Mouse (Mus musculus) neural tube, embryonic 12.5 days (tissue): ENCODE results near the gene Slc9b1. TPM values are rescaled to one million over a fixed set of nuclear protein-coding genes. Genes with fewer than 3 reads are reported as not detected.

Experiments used
- ATAC-seq: fragments of 200-750 bp; cut with Nextera tagmentation; 2 replicates; pipeline ENCODE4 v1.8.0; 2017; ENCODE audit warnings: low read depth, mild to moderate bottlenecking, moderate TSS enrichment, moderate library complexity; ENCODE audit not compliant: low FRiP score
- H3K27ac ChIP-seq: fragments of 300-500 bp; sonication (generic); 2 replicates; pipeline ENCODE4 v1.5.1; 2016
- H3K27me3 ChIP-seq: fragments of 300-500 bp; sonication (generic); replicated peaks from 2 replicates; pipeline ENCODE4 v1.6.1; 2016; ENCODE audit warnings: mild to moderate bottlenecking
- H3K36me3 ChIP-seq: fragments of 300-500 bp; sonication (generic); 2 replicates; pipeline ENCODE4 v1.6.1; 2016; ENCODE audit warnings: mild to moderate bottlenecking
- H3K4me1 ChIP-seq: fragments of 300-500 bp; sonication (generic); 2 replicates; pipeline ENCODE4 v1.6.1; 2016
- H3K4me2 ChIP-seq: fragments of 300-500 bp; sonication (generic); replicated peaks from 2 replicates; pipeline ENCODE4 v1.6.1; 2016; ENCODE audit warnings: mild to moderate bottlenecking
- H3K4me3 ChIP-seq: fragments of 300-500 bp; sonication (generic); 2 replicates; pipeline ENCODE4 v1.5.1; 2016
- H3K9ac ChIP-seq: fragments of 300-500 bp; sonication (generic); 2 replicates; pipeline ENCODE4 v1.6.1; 2016; ENCODE audit warnings: mild to moderate bottlenecking
- H3K9me3 ChIP-seq: fragments of 300-500 bp; sonication (generic); 2 replicates; pipeline ENCODE4 v1.6.1; 2016; ENCODE audit warnings: mild to moderate bottlenecking
- WGBS: fragments of 180-500 bp; shearing (Covaris S2); methylation state at CpG from one replicate; pipeline ENCODE4 v1.1.7; 2016; 5-methylcytosine and 5-hydroxymethylcytosine counted together
- polyA plus RNA-seq: library from polyadenylated mRNA; unstranded; fragments of >200 nt; fragmentation: Nextera tagmentation; extraction: Ambion mirVana; gene quantifications from 2 replicates; pipeline ENCODE4 v1.2.1, GENCODE M21; 2016

Gene Slc9b1
- polyA plus RNA-seq, 1 experiment from 2014 or later = not detected

DNA sequence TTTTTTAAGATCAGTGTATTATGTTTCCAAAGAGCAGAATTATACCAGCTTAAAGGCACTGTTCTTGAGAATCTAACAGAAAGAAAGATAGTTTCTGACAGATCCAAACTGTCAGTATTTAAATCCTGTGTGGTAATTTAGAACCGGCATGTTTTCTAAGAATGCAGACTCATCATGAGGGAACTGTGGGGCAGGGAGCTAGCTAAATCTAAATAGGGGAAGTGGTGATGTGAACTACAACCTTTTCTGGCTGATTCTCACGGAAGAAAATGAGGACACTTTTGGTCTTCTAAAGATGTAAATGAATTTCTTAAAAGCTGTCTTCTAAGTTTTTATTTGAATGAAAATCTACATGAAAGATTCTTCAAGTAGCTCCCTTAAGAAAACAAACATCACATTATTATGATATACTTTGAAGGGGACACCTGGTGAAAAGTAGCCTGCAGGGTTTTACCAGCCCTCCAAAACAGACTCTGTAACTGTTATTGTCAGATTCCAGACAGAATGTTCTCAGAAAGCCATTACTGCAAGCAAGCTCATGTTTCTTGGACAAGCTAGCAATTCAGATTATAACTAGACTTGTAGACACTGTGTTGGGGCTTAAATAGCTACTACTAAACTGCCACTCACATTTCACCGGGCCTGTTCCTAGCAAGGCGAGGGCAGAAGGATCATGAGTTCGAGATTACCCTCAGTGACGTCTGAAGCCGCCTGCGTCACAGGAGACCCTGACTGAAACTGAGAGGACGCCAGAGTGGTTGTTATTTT is 72.9 kb downstream of the Slc9b1 start:
- 90% methylated on average over 9 of the region's 9 CpGs for WGBS

DNA sequence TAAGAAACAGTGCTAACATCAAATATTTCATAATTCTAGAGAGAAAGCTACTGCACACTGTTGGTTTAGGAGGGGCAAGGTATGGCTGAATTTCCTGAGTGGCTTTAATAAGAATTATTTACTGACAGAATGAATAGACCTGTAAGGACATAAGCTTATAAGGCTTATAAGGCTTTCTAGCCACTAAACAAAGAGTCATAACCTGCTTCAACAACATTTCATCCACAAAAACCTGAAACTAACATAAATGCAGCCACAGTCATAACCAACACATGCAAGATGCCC is 73.4 kb downstream of the Slc9b1 start:
- ATAC-seq = no peak
- Histone ChIP-seq H3K4me2 (no peak overlapping the region), H3K4me1 (peaks cover 14% of the 10 kb centered on the region), H3K27me3 (no peaks in the 10 kb centered on the region), H3K9ac (no peak overlapping the region), H3K36me3 (peaks cover 3% of the 10 kb centered on the region; the same call in 1 of the 2 replicates), H3K27ac (no peak overlapping the region), H3K4me3 (no peak overlapping the region), H3K9me3 (no peaks in the 10 kb centered on the region)

More for the DNA sequence above, 72.9 kb downstream of the Slc9b1 start:
- no peak overlapping the region for H3K4me3 ChIP-seq
- H3K4me2 ChIP-seq = no peak overlapping the region
- H3K9me3 ChIP-seq = no peaks in the 10 kb centered on the region
- ATAC-seq = no peak
- H3K27me3 ChIP-seq = no peaks in the 10 kb centered on the region
- H3K4me1 ChIP-seq = peaks cover 14% of the 10 kb centered on the region
- no peak overlapping the region for H3K9ac ChIP-seq
- no peak overlapping the region for H3K27ac ChIP-seq
- H3K36me3 ChIP-seq = peaks cover 6% of the 10 kb centered on the region; the same call in 1 of the 2 replicates

DNA sequence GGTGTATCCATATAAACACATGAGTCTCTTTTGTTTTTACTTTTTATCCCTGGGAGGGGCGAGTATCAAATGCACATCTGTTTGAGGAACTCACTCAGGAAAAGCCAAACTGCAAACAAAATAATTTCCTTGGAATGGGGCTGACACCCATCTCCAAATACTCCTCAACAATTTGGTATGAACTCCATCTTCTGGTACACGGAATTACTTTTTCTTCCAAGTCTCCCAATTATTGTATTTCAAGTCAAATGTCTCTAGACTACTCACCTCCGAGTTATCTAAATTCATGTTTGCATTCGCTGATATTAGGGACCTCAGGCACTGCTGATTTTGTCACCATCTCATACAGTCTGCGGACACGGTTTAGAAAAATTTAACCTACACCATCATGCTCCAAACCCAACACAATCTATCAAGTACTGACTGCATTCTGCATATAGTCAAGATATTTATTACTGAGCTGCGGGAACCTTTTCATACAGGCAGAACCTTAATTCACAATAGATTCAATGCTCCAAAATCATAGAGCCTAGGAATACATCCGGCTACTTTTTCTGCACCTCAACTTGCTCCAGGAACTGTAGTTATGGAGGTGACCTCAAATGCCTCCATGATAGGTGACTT is 74.5 kb downstream of the Slc9b1 start:
- peak overlapping the region; percentile 89; the same call in 1 of the 2 replicates for H3K27ac ChIP-seq
- ATAC-seq = no peak
- WGBS = 34% methylated on average over 8 of the region's 8 CpGs
- H3K4me2 ChIP-seq = peak overlapping the region; percentile 73
- H3K9me3 ChIP-seq = no peaks in the 10 kb centered on the region
- peaks cover 14% of the 10 kb centered on the region for H3K4me1 ChIP-seq
- peak overlapping the region; percentile 66 for H3K4me3 ChIP-seq
- no peaks in the 10 kb centered on the region for H3K27me3 ChIP-seq
- no peaks in the 10 kb centered on the region for H3K36me3 ChIP-seq
- peak overlapping the region; percentile 83 for H3K9ac ChIP-seq

DNA sequence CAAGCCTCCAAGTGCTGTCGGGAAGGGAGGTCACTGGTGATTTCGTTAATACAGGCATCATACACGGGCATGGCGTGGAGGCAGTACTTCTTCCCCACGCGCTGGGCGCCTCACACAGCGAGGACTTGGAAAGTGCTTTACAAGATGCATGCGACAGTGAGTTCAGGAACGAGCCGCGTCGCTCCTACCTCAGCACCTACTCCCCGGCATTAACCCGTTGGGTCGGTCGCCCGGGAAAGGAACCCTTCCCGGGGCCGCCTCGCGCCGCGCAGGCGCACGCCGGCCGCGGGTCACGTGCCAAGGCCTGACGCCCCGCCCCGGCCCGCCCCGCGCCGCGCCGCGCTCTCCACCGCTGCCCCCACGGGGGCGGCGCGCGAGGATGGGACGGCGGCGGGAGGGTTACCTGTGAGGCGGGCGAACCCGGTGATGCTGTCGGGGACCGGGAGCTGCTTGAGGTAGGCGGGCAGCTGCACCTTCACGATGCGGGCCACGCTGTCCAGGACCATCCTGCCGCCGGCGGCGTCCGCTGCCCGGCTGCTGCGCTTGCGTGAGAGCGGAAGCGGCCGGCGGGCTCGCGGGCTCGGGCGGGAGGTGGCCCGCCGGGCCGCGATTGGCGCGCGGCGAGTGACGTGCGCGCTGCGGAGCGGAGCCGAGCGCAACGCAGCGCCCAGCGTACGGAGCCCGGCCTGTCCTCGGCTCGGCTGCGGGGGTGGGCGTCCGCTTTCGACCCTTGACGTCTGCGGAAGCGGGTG is 75.2 kb downstream of the Slc9b1 start:
- H3K9me3 ChIP-seq = no peaks in the 10 kb centered on the region
- ATAC-seq = peak; percentile 99
- H3K36me3 ChIP-seq = no peaks in the 10 kb centered on the region; the same call in 1 of the 2 replicates
- H3K4me1 ChIP-seq = peaks cover 14% of the 10 kb centered on the region
- H3K27me3 ChIP-seq = no peaks in the 10 kb centered on the region
- under 1% methylated on average over 103 of the region's 103 CpGs for WGBS
- peak overlapping the region; percentile 73 for H3K4me2 ChIP-seq
- peak overlapping the region; percentile 89 for H3K27ac ChIP-seq
- peak overlapping the region; percentile 66 for H3K4me3 ChIP-seq
- peak overlapping the region; percentile 83 for H3K9ac ChIP-seq

DNA sequence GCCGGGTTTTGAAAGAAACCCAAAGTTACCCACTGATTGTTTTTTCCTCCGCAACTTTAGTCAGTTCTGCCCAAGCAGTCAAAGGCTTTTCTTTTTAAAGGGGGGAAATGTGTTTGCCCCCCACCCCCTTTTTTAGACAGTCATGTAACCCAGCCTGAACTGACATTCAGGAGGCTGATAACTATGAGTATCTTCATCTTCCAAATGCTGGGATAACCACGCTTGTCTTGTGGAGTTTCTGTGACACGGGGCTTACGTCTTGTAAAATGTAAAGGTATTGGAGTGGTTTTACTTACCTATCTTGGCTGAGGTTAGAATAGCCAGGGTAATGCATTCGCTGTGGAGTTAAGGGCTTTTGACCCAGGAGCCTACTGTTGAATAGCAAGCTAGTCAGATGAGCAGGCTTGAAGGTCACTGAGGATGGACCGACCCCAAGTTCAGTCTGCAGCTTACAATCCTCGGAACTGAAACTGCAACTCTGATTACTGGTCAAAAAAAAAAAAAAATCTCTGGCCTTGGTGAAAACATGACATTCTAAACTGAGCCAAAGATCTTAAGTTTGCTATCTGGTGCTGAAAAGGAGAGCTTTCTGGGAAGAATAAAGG is 75.9 kb downstream of the Slc9b1 start, which contains the start of gene Cisd2:
Cisd2 (minus strand) TSS at position 318 of the 605 bp plus-strand sequence.
- H3K27me3 ChIP-seq = no peaks in the 10 kb centered on the region
- WGBS = 4% methylated on average over 8 of the region's 8 CpGs
- ATAC-seq = peak; percentile 29
- H3K4me2 ChIP-seq = peak within 1 kb of the TSS; percentile 73
- H3K4me3 ChIP-seq = peak within 1 kb of the TSS; percentile 66
- H3K36me3 ChIP-seq = no peaks in the 10 kb centered on the region; the same call in 1 of the 2 replicates
- H3K4me1 ChIP-seq = peaks cover 14% of the 10 kb centered on the region
- H3K27ac ChIP-seq = peak within 1 kb of the TSS; percentile 89
- H3K9me3 ChIP-seq = no peaks in the 10 kb centered on the region
- peak within 1 kb of the TSS; percentile 83 for H3K9ac ChIP-seq

DNA sequence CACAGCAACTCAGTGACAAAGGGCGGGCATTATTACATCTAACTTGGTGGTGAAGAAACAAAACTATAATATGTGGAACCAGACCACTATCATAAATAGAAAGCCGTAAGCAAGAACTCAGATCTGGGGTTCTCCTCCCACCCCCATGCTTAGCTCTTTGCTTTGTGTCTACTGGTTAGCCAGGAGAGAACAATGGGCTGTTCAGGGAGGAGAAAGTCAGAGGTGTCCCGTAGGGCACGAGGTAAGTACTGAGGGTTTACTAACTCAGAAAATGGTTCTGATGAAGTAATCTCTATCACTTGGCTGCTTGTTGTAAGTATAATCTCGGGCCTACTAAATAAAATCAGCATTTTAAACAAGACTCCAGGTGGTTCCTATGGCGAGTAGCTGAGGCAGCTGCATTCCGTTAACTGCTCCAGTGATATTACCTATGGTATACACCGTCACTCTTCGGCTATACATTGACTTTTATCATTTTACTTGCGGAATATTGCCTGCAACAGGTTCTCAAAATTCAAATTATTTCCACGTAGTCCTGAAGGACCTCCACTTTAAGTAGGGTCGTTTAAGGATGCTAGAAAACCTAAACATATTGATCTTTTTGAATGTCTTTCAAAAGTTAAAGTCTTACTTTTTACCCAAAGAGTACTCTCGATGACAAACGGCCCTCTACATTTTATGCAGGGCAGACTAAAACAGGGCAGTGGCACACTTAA is 89.2 kb downstream of the Slc9b1 start:
- Histone ChIP-seq H3K36me3 (no peaks in the 10 kb centered on the region), H3K27me3 (no peaks in the 10 kb centered on the region), H3K27ac (peak overlapping the region; percentile 66; the same call in 1 of the 2 replicates), H3K4me3 (peak overlapping the region; percentile 94), H3K9me3 (no peaks in the 10 kb centered on the region), H3K9ac (peak overlapping the region; percentile 62), H3K4me1 (peaks cover 19% of the 10 kb centered on the region), H3K4me2 (peak overlapping the region; percentile 88)
- 42% methylated on average over 14 of the region's 14 CpGs for WGBS
- no peak for ATAC-seq

DNA sequence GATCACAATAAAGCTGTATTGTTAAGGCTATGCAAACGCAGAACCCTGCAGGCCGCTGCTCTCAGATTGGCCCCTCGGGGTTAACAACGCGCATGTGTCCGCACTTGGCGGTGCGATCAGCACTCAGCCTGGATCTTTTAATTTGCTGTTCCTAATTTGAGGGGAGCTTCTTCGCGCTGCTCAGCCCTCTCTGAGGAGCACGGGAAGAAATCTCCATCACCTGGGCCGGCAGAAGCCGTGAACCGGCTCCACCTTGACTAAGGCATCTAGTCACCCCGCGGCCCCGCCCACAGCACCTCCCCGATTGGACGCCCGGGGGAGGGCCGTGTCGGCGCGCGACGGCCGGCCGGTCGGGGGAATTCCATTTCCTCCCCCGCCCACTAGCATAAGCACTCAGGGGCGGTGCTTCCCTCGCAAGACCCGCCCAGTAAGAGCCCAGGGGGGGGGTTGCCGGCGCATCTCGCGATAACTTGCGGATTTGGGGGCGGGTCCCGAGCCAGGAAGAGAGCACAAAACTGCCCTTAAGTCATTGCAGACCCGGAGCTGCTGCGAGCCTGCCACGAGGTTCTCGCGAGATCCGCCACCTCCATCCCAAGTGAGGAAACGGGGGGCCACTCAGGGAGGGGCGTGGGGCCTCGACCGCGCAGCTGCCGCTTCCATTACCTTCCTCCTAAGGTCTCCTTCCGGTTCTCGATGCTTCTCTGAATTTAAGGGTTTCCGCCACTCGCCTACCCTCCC is 90.1 kb downstream of the Slc9b1 start, which contains the start of gene Ube2d3:
Ube2d3 (plus strand) TSS at position 392 of the 738 bp plus-strand sequence.
- peak; percentile 95 for ATAC-seq
- no peaks in the 10 kb centered on the region for H3K36me3 ChIP-seq
- peak within 1 kb of the TSS; percentile 88 for H3K4me2 ChIP-seq
- peak within 1 kb of the TSS; percentile 94 for H3K4me3 ChIP-seq
- H3K9me3 ChIP-seq = no peaks in the 10 kb centered on the region
- H3K9ac ChIP-seq = peak within 1 kb of the TSS; percentile 98
- peak within 1 kb of the TSS; percentile 100 for H3K27ac ChIP-seq
- under 1% methylated on average over 56 of the region's 56 CpGs for WGBS
- H3K27me3 ChIP-seq = no peaks in the 10 kb centered on the region
- H3K4me1 ChIP-seq = peaks cover 19% of the 10 kb centered on the region

DNA sequence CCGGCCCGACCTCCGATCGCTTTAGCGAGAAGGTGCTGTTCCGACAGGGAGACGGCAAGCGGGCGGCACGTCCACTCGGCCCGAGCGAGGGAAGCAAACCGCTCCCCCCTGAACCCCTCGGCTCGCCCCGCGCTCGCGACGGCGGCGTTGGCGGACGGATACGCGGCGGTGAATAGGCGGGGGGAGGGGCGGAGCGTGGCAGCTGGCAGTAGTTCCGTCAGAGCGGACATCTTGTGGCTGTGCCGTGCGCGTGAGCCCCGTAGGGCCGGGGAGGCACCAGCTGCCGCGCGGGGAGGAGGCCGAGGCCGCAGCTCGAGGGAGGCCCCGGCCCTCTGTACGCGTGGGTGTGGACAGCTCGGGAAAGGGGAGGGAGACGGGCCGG is 90.7 kb downstream of the Slc9b1 start:
- WGBS = under 1% methylated on average over 49 of the region's 50 CpGs
- peak overlapping the region; percentile 88 for H3K4me2 ChIP-seq
- peak overlapping the region; percentile 100 for H3K27ac ChIP-seq
- H3K9me3 ChIP-seq = no peaks in the 10 kb centered on the region
- H3K9ac ChIP-seq = peak overlapping the region; percentile 98
- H3K36me3 ChIP-seq = no peaks in the 10 kb centered on the region
- ATAC-seq = peak; percentile 84
- H3K27me3 ChIP-seq = no peaks in the 10 kb centered on the region
- peaks cover 24% of the 10 kb centered on the region for H3K4me1 ChIP-seq
- peak overlapping the region; percentile 94 for H3K4me3 ChIP-seq

DNA sequence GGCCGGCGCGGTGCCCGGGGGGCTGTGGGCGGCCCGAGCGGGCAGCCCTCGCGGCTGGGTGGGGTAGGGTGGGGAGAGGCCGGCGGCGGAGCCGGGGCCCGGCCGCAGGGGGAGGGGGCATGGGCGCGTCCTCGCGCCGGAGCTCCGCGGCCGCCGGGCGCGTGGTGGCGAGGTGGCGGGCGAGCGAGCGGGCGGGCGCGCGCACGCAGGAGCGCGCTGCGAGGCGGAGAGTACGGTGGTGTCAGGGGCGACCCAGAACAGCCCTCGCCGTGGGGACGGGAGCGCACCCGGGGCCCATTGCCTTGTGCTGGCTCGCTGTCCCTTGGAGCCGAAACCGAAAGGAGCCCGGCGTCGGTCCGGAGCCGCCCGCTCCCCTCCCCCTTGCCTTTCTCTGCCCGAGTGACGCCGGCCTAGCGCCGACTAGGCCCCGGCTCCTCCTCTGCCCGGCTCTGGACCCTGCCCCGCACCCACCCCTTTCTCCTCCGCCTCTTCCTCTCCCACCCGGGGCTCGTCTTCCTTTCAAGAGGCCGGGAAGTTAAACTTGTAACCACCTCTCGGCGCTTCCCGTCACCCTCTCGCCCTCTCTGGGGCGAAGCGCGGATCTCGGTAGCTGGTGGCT is 91.2 kb downstream of the Slc9b1 start:
- H3K9me3 ChIP-seq = no peaks in the 10 kb centered on the region
- peak overlapping the region; percentile 88 for H3K4me2 ChIP-seq
- no peaks in the 10 kb centered on the region for H3K36me3 ChIP-seq
- peak overlapping the region; percentile 98 for H3K9ac ChIP-seq
- H3K27me3 ChIP-seq = no peaks in the 10 kb centered on the region
- WGBS = under 1% methylated on average over 70 of the region's 76 CpGs
- peak overlapping the region; percentile 94 for H3K4me3 ChIP-seq
- H3K27ac ChIP-seq = peak overlapping the region; percentile 100
- peak; percentile 61 for ATAC-seq
- H3K4me1 ChIP-seq = peaks cover 24% of the 10 kb centered on the region

DNA sequence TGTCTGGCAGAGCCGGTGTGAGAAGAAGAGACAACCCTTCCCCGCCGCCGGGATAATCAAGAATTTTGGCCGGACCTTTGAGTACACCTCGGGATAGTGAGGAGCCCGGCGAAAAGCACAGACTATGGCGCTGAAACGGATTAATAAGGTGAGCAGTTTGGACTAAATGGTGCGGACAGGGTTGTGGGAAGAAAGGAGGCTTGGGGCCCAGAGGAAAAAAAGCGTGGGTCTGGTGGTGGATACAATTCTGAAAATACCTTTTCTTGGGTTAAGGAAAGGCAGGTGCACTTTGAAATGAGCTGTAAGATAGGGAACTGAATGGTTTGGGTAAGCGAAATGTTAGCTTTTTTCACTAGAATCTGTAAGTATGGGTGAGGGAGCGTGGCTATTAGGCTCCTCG is 91.8 kb downstream of the Slc9b1 start:
- peaks cover 24% of the 10 kb centered on the region for H3K4me1 ChIP-seq
- 3% methylated on average over 15 of the region's 15 CpGs for WGBS
- no peaks in the 10 kb centered on the region for H3K36me3 ChIP-seq
- peak overlapping the region; percentile 98 for H3K9ac ChIP-seq
- peak overlapping the region; percentile 88 for H3K4me2 ChIP-seq
- no peaks in the 10 kb centered on the region for H3K9me3 ChIP-seq
- no peaks in the 10 kb centered on the region for H3K27me3 ChIP-seq
- no peak for ATAC-seq
- peak overlapping the region; percentile 94 for H3K4me3 ChIP-seq
- H3K27ac ChIP-seq = peak overlapping the region; percentile 100; the same call in 1 of the 2 replicates
